Mouse (Mus musculus) bone marrow macrophage, adult 2 months (primary cell): ENCODE measurements around the gene Hes2. TPM values are rescaled to one million over a fixed set of nuclear protein-coding genes. Genes with fewer than 3 reads are reported as not detected.

Experiments used
- H3K27ac ChIP-seq: 2 replicates; pipeline ENCODE4 v1.5.1; 2012; ENCODE audit warnings: low read depth, low read length; ENCODE audit not compliant: insufficient read depth
- H3K4me1 ChIP-seq: 2 replicates; pipeline ENCODE4 v1.6.1; 2012; ENCODE audit warnings: low read length; ENCODE audit not compliant: control insufficient read depth, insufficient read depth
- H3K4me3 ChIP-seq: 2 replicates; pipeline ENCODE4 v1.5.1; 2012; ENCODE audit warnings: mild to moderate bottlenecking, low read length, moderate library complexity; ENCODE audit not compliant: insufficient read depth
- CTCF ChIP-seq: IDR thresholded peaks from 2 replicates; pipeline ENCODE4 v1.5.1; 2012; ENCODE audit warnings: low read depth, mild to moderate bottlenecking, low read length, moderate library complexity
- POLR2A ChIP-seq: IDR thresholded peaks from 2 replicates; pipeline ENCODE4 v1.6.1; 2012; ENCODE audit warnings: mild to moderate bottlenecking, low read depth, low read length, borderline replicate concordance
- polyA plus RNA-seq: library from polyadenylated mRNA; stranded (reverse); fragments of >200 nt; gene quantifications from 2 replicates; pipeline ENCODE4 v1.2.4, GENCODE M21; 2012; ENCODE audit not compliant: missing spikeins, insufficient read depth, insufficient read length

Gene Hes2
- polyA plus RNA-seq, 1 experiment: not detected

GRCm38 (mm10) chr4:152173041-152173440, 14.4 kb downstream of the Hes2 start:
- H3K4me1 ChIP-seq: peaks cover 8% of the 10 kb centered on the region
- no peak overlapping the region for H3K27ac ChIP-seq
- peak; percentile 67 for TF ChIP-seq CTCF
- TF ChIP-seq POLR2A: no peak
- H3K4me3 ChIP-seq: no peak overlapping the region

GRCm38 (mm10) chr4:152173956-152174355, 15.3 kb downstream of the Hes2 start:
- TF ChIP-seq CTCF (no peak), POLR2A (no peak)
- Histone ChIP-seq H3K4me1 (peaks cover 8% of the 10 kb centered on the region), H3K27ac (no peak overlapping the region), H3K4me3 (no peak overlapping the region)

- Histone ChIP-seq H3K27ac (peak overlapping the region; percentile 5; the same call in 1 of the 2 replicates), H3K4me1 (peaks cover 14% of the 10 kb centered on the region), H3K4me3 (no peak overlapping the region)
- no peak for TF ChIP-seq CTCF
- TF ChIP-seq POLR2A: no peak
Observed at GRCm38 (mm10) chr4:152176638-152177037, 18.0 kb downstream of the Hes2 start.

DNA sequence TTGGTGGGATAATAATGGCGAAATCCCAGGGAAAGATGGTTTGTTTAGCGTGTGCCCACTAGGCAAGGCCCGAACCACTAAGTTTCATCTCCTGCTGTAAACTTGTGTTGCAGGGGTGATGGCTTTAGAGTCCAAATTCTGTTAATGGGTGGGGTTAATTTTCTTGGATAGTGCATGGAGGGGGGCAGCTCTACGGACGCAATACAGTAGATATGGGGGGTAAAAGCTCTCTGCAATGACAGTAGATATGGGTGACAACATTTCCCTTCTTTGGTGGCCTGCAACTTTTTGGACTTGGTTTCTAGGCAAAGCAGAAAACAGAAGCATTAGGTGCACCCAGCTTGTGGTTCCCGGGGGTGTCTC, 18.5 kb downstream of the Hes2 start:
- H3K4me1 ChIP-seq: peaks cover 14% of the 10 kb centered on the region
- no peak for TF ChIP-seq POLR2A
- no peak for TF ChIP-seq CTCF
- peak overlapping the region; percentile 65 for H3K27ac ChIP-seq

GRCm38 (mm10) chr4:152177537-152178343, 19.1 kb downstream of the Hes2 start, which contains the start of gene Acot7:
TSS of gene Acot7 (plus strand) at chr4:152178134.
- peak within 1 kb of the TSS; percentile 65 for H3K27ac ChIP-seq
- no peak for TF ChIP-seq CTCF
- no peak; the same call in 1 of the 2 replicates for TF ChIP-seq POLR2A
- H3K4me1 ChIP-seq: peaks cover 14% of the 10 kb centered on the region
- H3K4me3 ChIP-seq: peak within 1 kb of the TSS; percentile 76

More for the DNA sequence above, 18.5 kb downstream of the Hes2 start:
- peak overlapping the region; percentile 72 for H3K4me3 ChIP-seq

GRCm38 (mm10) chr4:152178344-152178864, 19.7 kb downstream of the Hes2 start:
- TF ChIP-seq POLR2A (no peak), CTCF (no peak)
- Histone ChIP-seq H3K4me3 (peak overlapping the region; percentile 76), H3K27ac (0 out of 2 replicates have a peak overlapping the region, but pooled peaks have one; percentile 4), H3K4me1 (peaks cover 14% of the 10 kb centered on the region)

DNA sequence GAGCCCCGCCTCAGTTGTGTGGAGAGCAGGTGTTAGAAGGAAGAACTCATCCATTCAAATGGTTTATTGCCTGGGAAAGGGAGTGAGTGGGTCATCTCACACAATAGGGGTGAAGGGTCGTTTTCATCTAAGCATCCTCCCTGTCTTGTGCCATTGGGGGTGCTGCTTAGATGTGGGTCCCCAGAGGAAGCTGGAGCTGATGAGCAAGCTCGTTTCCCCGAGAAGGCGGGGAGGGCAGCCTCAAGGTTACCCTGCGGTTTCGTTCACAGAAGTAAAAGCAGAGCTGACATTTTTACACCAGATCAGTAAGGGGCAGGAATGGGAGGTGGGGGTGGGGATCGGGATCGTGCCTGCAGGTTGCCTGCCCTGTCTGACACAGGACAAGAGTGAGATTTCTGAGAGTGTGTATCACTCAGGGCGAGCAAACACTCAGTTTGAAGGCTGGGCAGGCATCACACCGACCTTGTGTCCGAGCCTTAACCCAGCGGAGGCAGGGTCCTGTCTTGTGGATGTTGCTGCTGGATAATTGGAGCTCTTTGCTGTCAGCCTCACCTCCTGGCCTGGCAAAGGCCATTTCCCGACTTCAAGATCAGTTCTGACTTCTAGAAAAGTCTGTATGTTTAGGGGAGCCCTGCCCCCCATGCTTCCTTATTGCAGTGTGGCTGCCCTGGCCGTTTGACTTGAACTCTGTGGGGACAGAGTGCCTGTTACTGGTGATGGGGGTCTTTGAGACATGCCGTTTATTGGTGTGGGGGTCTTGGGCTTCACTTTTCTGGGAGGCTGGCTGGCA, 20.4 kb downstream of the Hes2 start:
- Histone ChIP-seq H3K4me3 (peak overlapping the region; percentile 76), H3K27ac (no peak overlapping the region), H3K4me1 (peaks cover 14% of the 10 kb centered on the region)
- no peak for TF ChIP-seq POLR2A
- TF ChIP-seq CTCF: no peak

- H3K27ac ChIP-seq: no peak overlapping the region
- peaks cover 16% of the 10 kb centered on the region for H3K4me1 ChIP-seq
- H3K4me3 ChIP-seq: no peak overlapping the region
- no peak for TF ChIP-seq CTCF
- TF ChIP-seq POLR2A: no peak
Observed at GRCm38 (mm10) chr4:152179946-152180660, 21.4 kb downstream of the Hes2 start.

- no peak overlapping the region for H3K4me3 ChIP-seq
- H3K4me1 ChIP-seq: peaks cover 28% of the 10 kb centered on the region
- H3K27ac ChIP-seq: no peak overlapping the region
- no peak for TF ChIP-seq CTCF
- no peak for TF ChIP-seq POLR2A
Observed at GRCm38 (mm10) chr4:152182205-152182604, 23.5 kb downstream of the Hes2 start.
